Mouse (Mus musculus) thymus, postnatal 14 days (tissue): ENCODE results near the gene Gm17026.
A peak's percentile ranks its signal among the peaks of the same experiment; 100 is the strongest.
"Not testable (repeated sequence)": the region's sequence is repeated elsewhere in the genome, so short reads cannot be mapped to it uniquely, and the experiment has no call there.

Experiments used
- DNase-seq: peaks from one replicate; pipeline ENCODE4 v3.0.0; 2021

Gene Gm17026

GRCm38 (mm10) chr14:42259948-42260347 lies at the start of gene Gm17026:
Gene Gm17026 (minus strand): TSS chr14:42260048.
- DNase-seq: not testable (repeated sequence)

- DNase-seq: not testable (repeated sequence)
These were observed 37.4 kb upstream of the Gm17026 start, which contains the start of gene Gm9611 for GRCm38 (mm10) chr14:42297258-42297657. Gene Gm9611 (minus strand): TSS chr14:42297358.

GRCm38 (mm10) chr14:42216766-42217537 lies 42.9 kb downstream of the Gm17026 start:
- DNase-seq: peak; percentile 3
